Mouse (Mus musculus): Measurements from ENCODE around the gene Rexo1. TPM values are rescaled to one million over a fixed set of nuclear protein-coding genes. Genes with fewer than 3 reads are reported as not detected.

Gene Rexo1
- polyA plus RNA-seq, 1 experiment from 2014 or later, result 27.1 TPM

- Histone ChIP-seq H3K9me3 (replicated peaks) (no peaks in the 10 kb centered on the region), H3K27ac (replicated peaks) (no peak overlapping the region), H3K4me3 (replicated peaks) (no peak overlapping the region), H3K9ac (no peak overlapping the region), H3K4me1 (peaks cover 6% of the 10 kb centered on the region; the same call in 1 of the 2 replicates), H3K27me3 (peaks cover 29% of the 10 kb centered on the region), H3K36me3 (no peaks in the 10 kb centered on the region), H3K4me2 (replicated peaks) (no peak overlapping the region)
- 79% methylated on average over 11 of the region's 11 CpGs for WGBS
- no peak for ATAC-seq (ENCODE audit: insufficient number of reproducible peaks, low FRiP score, low TSS enrichment, low read depth)
Observed at GRCm38 (mm10) chr10:80532783-80533182, 28.6 kb downstream of the Rexo1 start.

- Histone ChIP-seq H3K27me3 (no peaks in the 10 kb centered on the region), H3K9ac (no peak overlapping the region), H3K36me3 (no peaks in the 10 kb centered on the region), H3K9me3 (replicated peaks) (no peaks in the 10 kb centered on the region), H3K4me3 (replicated peaks) (no peak overlapping the region), H3K4me1 (peaks cover 5% of the 10 kb centered on the region; the same call in 1 of the 2 replicates), H3K4me2 (replicated peaks) (no peak overlapping the region), H3K27ac (replicated peaks) (no peak overlapping the region)
- WGBS, result 17% methylated on average over 9 of the region's 9 CpGs
- 0 out of 2 replicates have a peak, but pooled peaks have one; percentile 17 for ATAC-seq (ENCODE audit: insufficient number of reproducible peaks, low FRiP score, low TSS enrichment, low read depth)
Observed at GRCm38 (mm10) chr10:80526172-80526571, 35.2 kb downstream of the Rexo1 start.

- Histone ChIP-seq H3K36me3 (no peaks in the 10 kb centered on the region), H3K4me1 (peaks cover 5% of the 10 kb centered on the region; the same call in 1 of the 2 replicates), H3K27ac (replicated peaks) (no peak overlapping the region), H3K9me3 (replicated peaks) (0 out of 2 replicates have a peak, but pooled peaks cover 2% of the 10 kb centered on the region), H3K4me2 (replicated peaks) (no peak overlapping the region), H3K4me3 (replicated peaks) (no peak overlapping the region), H3K27me3 (no peaks in the 10 kb centered on the region), H3K9ac (no peak overlapping the region)
- ATAC-seq (ENCODE audit: insufficient number of reproducible peaks, low FRiP score, low TSS enrichment, low read depth), result no peak
- 92% methylated on average over 7 of the region's 7 CpGs for WGBS
Observed at GRCm38 (mm10) chr10:80523299-80523698, 38.1 kb downstream of the Rexo1 start.

- no peak overlapping the region for H3K9ac ChIP-seq
- no peak for ATAC-seq (ENCODE audit: insufficient number of reproducible peaks, low FRiP score, low TSS enrichment, low read depth)
- H3K4me1 ChIP-seq, result peaks cover 5% of the 10 kb centered on the region; the same call in 1 of the 2 replicates
- H3K36me3 ChIP-seq, result no peaks in the 10 kb centered on the region
- no peak overlapping the region for H3K27ac ChIP-seq (replicated peaks)
- H3K9me3 ChIP-seq (replicated peaks), result 0 out of 2 replicates have a peak, but pooled peaks cover 2% of the 10 kb centered on the region
- no peak overlapping the region for H3K4me3 ChIP-seq (replicated peaks)
- 70% methylated on average over 2 of the region's 2 CpGs for WGBS
- peaks cover 15% of the 10 kb centered on the region for H3K27me3 ChIP-seq
- H3K4me2 ChIP-seq (replicated peaks), result no peak overlapping the region
Observed at GRCm38 (mm10) chr10:80519287-80519686, 42.1 kb downstream of the Rexo1 start.

DNA sequence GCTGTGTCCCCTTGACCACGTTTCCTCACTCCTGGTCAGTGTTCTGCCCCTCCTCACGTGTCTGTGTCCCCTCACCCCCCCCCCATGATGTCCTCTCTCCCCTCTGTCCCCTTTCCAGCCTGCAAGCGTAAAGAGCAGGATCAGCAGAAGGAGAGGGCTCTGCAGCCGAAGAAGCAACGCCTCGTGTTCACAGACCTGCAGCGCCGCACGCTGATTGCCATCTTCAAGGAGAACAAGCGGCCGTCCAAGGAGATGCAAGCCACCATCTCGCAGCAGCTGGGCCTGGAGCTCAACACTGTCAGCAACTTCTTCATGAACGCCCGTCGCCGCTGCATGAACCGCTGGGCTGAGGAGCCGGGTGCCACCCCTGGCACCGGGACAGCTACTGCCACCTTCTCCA, 47.6 kb downstream of the Rexo1 start:
- peaks cover 15% of the 10 kb centered on the region; the same call in 1 of the 2 replicates for H3K4me1 ChIP-seq
- H3K9ac ChIP-seq, result no peak overlapping the region
- peak overlapping the region; percentile 12; the same call in 1 of the 2 replicates for H3K4me2 ChIP-seq (replicated peaks)
- 0 out of 2 replicates have a peak overlapping the region, but pooled peaks have one; percentile 1 for H3K4me3 ChIP-seq (replicated peaks)
- peaks cover 54% of the 10 kb centered on the region for H3K27me3 ChIP-seq
- no peak for ATAC-seq (ENCODE audit: insufficient number of reproducible peaks, low FRiP score, low TSS enrichment, low read depth)
- no peaks in the 10 kb centered on the region for H3K9me3 ChIP-seq (replicated peaks)
- H3K27ac ChIP-seq (replicated peaks), result no peak overlapping the region
- no peaks in the 10 kb centered on the region for H3K36me3 ChIP-seq
- WGBS, result 5% methylated on average over 19 of the region's 19 CpGs

DNA sequence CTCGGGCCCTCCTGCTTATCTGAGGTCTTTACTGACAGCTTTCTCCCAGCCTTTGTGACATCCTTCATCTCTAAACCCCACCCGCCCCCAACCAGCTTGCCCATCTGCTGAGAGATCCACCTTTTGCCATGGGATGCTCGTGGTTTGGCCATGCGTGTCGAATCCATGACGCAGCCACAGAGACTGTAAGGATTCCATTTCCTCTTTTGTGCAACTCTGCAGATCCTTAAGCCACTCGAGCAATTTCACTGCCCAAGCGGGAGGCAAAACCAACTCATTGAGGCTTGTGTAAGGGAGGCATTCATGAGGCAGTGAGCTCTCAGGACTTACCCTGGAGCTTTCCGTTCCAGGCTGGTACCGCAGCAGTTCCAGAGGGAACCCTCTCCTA, 51.1 kb downstream of the Rexo1 start:
- H3K9ac ChIP-seq, result no peak overlapping the region
- no peak overlapping the region for H3K4me3 ChIP-seq (replicated peaks)
- ATAC-seq (ENCODE audit: insufficient number of reproducible peaks, low FRiP score, low TSS enrichment, low read depth), result no peak
- WGBS, result 39% methylated on average over 10 of the region's 10 CpGs
- no peaks in the 10 kb centered on the region for H3K36me3 ChIP-seq
- H3K4me2 ChIP-seq (replicated peaks), result peak overlapping the region; percentile 60; the same call in 1 of the 2 replicates
- peaks cover 15% of the 10 kb centered on the region; the same call in 1 of the 2 replicates for H3K4me1 ChIP-seq
- peaks cover 73% of the 10 kb centered on the region for H3K27me3 ChIP-seq
- H3K9me3 ChIP-seq (replicated peaks), result no peaks in the 10 kb centered on the region
- no peak overlapping the region for H3K27ac ChIP-seq (replicated peaks)

GRCm38 (mm10) chr10:80509412-80510272, 51.7 kb downstream of the Rexo1 start:
- Histone ChIP-seq H3K4me2 (replicated peaks) (peak overlapping the region; percentile 60), H3K9ac (0 out of 2 replicates have a peak overlapping the region, but pooled peaks have one; percentile 16), H3K4me3 (replicated peaks) (peak overlapping the region; percentile 41), H3K27me3 (peaks cover 73% of the 10 kb centered on the region), H3K9me3 (replicated peaks) (no peaks in the 10 kb centered on the region), H3K27ac (replicated peaks) (no peak overlapping the region), H3K4me1 (peaks cover 15% of the 10 kb centered on the region; the same call in 1 of the 2 replicates), H3K36me3 (no peaks in the 10 kb centered on the region)
- 10% methylated on average over 20 of the region's 20 CpGs for WGBS
- peak; percentile 75 for ATAC-seq (ENCODE audit: insufficient number of reproducible peaks, low FRiP score, low TSS enrichment, low read depth)

- Histone ChIP-seq H3K36me3 (no peaks in the 10 kb centered on the region), H3K27me3 (peaks cover 73% of the 10 kb centered on the region), H3K27ac (replicated peaks) (no peak overlapping the region), H3K9ac (no peak overlapping the region), H3K9me3 (replicated peaks) (no peaks in the 10 kb centered on the region), H3K4me1 (peaks cover 19% of the 10 kb centered on the region), H3K4me3 (replicated peaks) (no peak overlapping the region), H3K4me2 (replicated peaks) (no peak overlapping the region)
- ATAC-seq (ENCODE audit: insufficient number of reproducible peaks, low FRiP score, low TSS enrichment, low read depth), result no peak
- WGBS, result 0% methylated on average over 10 of the region's 11 CpGs
Observed at GRCm38 (mm10) chr10:80506222-80506621, 55.1 kb downstream of the Rexo1 start.

GRCm38 (mm10) chr10:80504724-80505123, 56.6 kb downstream of the Rexo1 start:
- no peak for ATAC-seq (ENCODE audit: insufficient number of reproducible peaks, low FRiP score, low TSS enrichment, low read depth)
- Histone ChIP-seq H3K4me3 (replicated peaks) (no peak overlapping the region), H3K4me2 (replicated peaks) (no peak overlapping the region), H3K27ac (replicated peaks) (no peak overlapping the region), H3K9ac (no peak overlapping the region), H3K9me3 (replicated peaks) (no peaks in the 10 kb centered on the region), H3K27me3 (peaks cover 79% of the 10 kb centered on the region), H3K36me3 (no peaks in the 10 kb centered on the region), H3K4me1 (peaks cover 13% of the 10 kb centered on the region)
- 2% methylated on average over 9 of the region's 9 CpGs for WGBS

- peaks cover 84% of the 10 kb centered on the region for H3K27me3 ChIP-seq
- H3K9ac ChIP-seq, result no peak overlapping the region
- H3K27ac ChIP-seq (replicated peaks), result no peak overlapping the region
- H3K4me3 ChIP-seq (replicated peaks), result no peak overlapping the region
- H3K4me2 ChIP-seq (replicated peaks), result no peak overlapping the region
- no peaks in the 10 kb centered on the region for H3K9me3 ChIP-seq (replicated peaks)
- H3K36me3 ChIP-seq, result no peaks in the 10 kb centered on the region
- H3K4me1 ChIP-seq, result peaks cover 10% of the 10 kb centered on the region
- 3% methylated on average over 27 of the region's 27 CpGs for WGBS
- no peak for ATAC-seq (ENCODE audit: insufficient number of reproducible peaks, low FRiP score, low TSS enrichment, low read depth)
Observed at GRCm38 (mm10) chr10:80503599-80504220, 57.6 kb downstream of the Rexo1 start.

DNA sequence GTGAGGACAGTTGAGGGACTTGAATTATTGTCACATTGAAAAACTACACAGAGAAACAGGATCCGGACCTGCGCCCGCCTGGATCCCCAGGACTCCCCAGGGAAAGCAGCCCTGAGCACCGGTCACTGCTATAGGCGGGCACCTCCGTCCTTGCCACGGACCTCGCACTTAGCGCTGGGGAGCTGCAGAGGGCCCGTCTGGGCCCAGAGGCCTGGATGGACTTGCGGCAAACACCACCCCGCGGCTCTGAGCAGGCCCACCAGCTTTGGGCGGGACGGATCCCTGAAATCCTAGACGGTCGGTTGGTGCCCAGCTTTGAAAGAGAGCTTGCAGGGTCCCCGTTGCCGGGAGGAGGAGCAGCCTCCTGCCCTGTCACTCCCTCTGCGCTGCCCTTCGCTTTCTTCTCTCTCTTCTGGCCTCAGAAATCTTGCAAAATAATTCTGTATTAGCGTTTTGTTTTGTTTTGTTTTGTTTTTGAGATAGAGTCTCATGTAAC, 58.5 kb downstream of the Rexo1 start:
- no peaks in the 10 kb centered on the region for H3K9me3 ChIP-seq (replicated peaks)
- ATAC-seq (ENCODE audit: insufficient number of reproducible peaks, low FRiP score, low TSS enrichment, low read depth), result no peak
- no peak overlapping the region for H3K27ac ChIP-seq (replicated peaks)
- no peaks in the 10 kb centered on the region for H3K36me3 ChIP-seq
- H3K4me1 ChIP-seq, result peaks cover 10% of the 10 kb centered on the region
- H3K9ac ChIP-seq, result no peak overlapping the region
- H3K4me2 ChIP-seq (replicated peaks), result no peak overlapping the region
- WGBS, result 2% methylated on average over 22 of the region's 22 CpGs
- H3K4me3 ChIP-seq (replicated peaks), result no peak overlapping the region
- peaks cover 88% of the 10 kb centered on the region for H3K27me3 ChIP-seq

All from embryonic facial prominence, embryonic 15.5 days (tissue).